ENCODE assay signal across 13 mouse cellular contexts in genomic region chr6:66840631-66841030, GRCm38 (mm10). TPM values are rescaled to one million over a fixed set of nuclear protein-coding genes. Genes with fewer than 3 reads are reported as not detected.
DNase-seq lines count a peak whose midpoint lies in the region; ATAC-seq and TF ChIP-seq lines count a peak whose summit lies in the region.
"Not testable (repeated sequence)": the region's sequence is repeated elsewhere in the genome, so short reads cannot be mapped to it uniquely, and the experiment has no call there.
"Had no signal": no experiment of that assay in that cellular context is flagged by ENCODE, and none has a peak within 500 bp of the region (broad histone marks: within the 10 kb centered on the region; RNA-seq: fewer than 3 reads in every experiment).

No protein-coding gene starts in this region.

- TF ChIP-seq CTCF in CH12.LX (conservative IDR thresholded peaks at IDR 0.05 in 1 of 2, IDR thresholded peaks at IDR 0.05 in 1 of 2; ENCODE audit: low read depth in 2 of 2, low read length in 2 of 2): peak; percentile 27 to 74
- TF ChIP-seq CTCF in cortical plate, adult 2 months (IDR thresholded peaks at IDR 0.05; ENCODE audit: extremely low read depth, insufficient read depth, low read length): peak; percentile 48; the same call in 1 of the 2 replicates
- TF ChIP-seq CTCF in stomach, postnatal 0 days (IDR thresholded peaks at IDR 0.05; ENCODE audit: low read depth): peak; percentile 74

- dilution Hi-C loops in CH12.LX (cut with MboI; ENCODE audit: extremely low pct_ligation_motif_present, extremely low pct_unique_long_range_greater_than_20kb, low sequenced_read_pairs): not testable (repeated sequence)

- not testable (repeated sequence) for H3K79me2 ChIP-seq in CH12.LX (replicated peaks; ENCODE audit: control insufficient read depth, extremely low read depth, insufficient read depth, poor library complexity, severe bottlenecking)

- not testable (repeated sequence) for TF ChIP-seq POLR2A in CH12.LX (IDR thresholded peaks at IDR 0.05; ENCODE audit: low read depth, low read length); cortical plate, adult 2 months (IDR thresholded peaks at IDR 0.05; ENCODE audit: extremely low read depth, insufficient read depth, low read length)

- not testable (repeated sequence) for H3K36me3 ChIP-seq in CH12.LX (replicated peaks in 1 of 2; ENCODE audit: control insufficient read depth in 1 of 2, insufficient read depth in 1 of 2, low read length in 1 of 2); stomach, postnatal 0 days (ENCODE audit: control insufficient read depth, insufficient read depth, low read length)

- intact Hi-C loops in left cerebral cortex, postnatal 10 days (cut with DNase I): loop anchor here (2.0 to 5.0 kb wide), 2 partner anchors 118 to 317 kb away; no protein-coding TSS in a partner anchor

- in situ Hi-C loops in CH12.LX (cut with MboI; ENCODE audit: low pct_ligation_motif_present, low pct_unique_long_range_greater_than_20kb, low sequenced_read_pairs): loop anchor here (10.0 to 25.0 kb wide), 2 partner anchors 104 to 322 kb away; no protein-coding TSS in a partner anchor

- not testable (repeated sequence) for H3K27me3 ChIP-seq in CH12.LX (replicated peaks); stomach, postnatal 0 days (ENCODE audit: control insufficient read depth, insufficient read depth, low read length)

- peak; percentile 41 for TF ChIP-seq RAD21 in CH12.LX (IDR thresholded peaks at IDR 0.05; ENCODE audit: low read depth, low read length)

- not testable (repeated sequence) for H3K27ac ChIP-seq in CH12.LX (ENCODE audit: insufficient read depth, low read depth); cortical plate, adult 2 months (ENCODE audit: insufficient read depth, low read length); stomach, postnatal 0 days (replicated peaks)

- 5% methylated on average over 1 of the region's 1 CpGs for WGBS in stomach, postnatal 0 days

- TF ChIP-seq EP300 in CH12.LX (IDR thresholded peaks at IDR 0.05; ENCODE audit: low read length); stomach, postnatal 0 days (optimal IDR thresholded peaks at IDR 0.05): not testable (repeated sequence)

- H3K4me3 ChIP-seq in CH12.LX (replicated peaks in 1 of 3; ENCODE audit: low read depth in 2 of 3, low read length in 2 of 3, poor library complexity in 1 of 3); cortical plate, adult 2 months (ENCODE audit: insufficient read depth, low read length); stomach, postnatal 0 days (ENCODE audit: low read depth, low read length): not testable (repeated sequence)

- DNase-seq in CH12.LX (ENCODE audit: extremely low read depth): peak; percentile 27
- DNase-seq in adrenal gland, postnatal 25 days: peak; percentile 2
- DNase-seq in heart, adult 18-20 months: peak; percentile 28 to 58
- DNase-seq in kidney, adult 8-10 months: peak; percentile 44 to 60
- DNase-seq in left cerebral cortex, postnatal 10 days (ENCODE audit: extremely low spot score in 1 of 2, low spot score in 2 of 2): peak; percentile 12 to 25
- not testable (repeated sequence) for DNase-seq in stomach, postnatal 0 days (ENCODE audit: low spot score)

- ATAC-seq in megakaryocyte progenitor cell, adult 5-6 weeks (replicated peaks; ENCODE audit: poor library complexity): peak; percentile 70
- ATAC-seq in stomach, postnatal 0 days (ENCODE audit: low FRiP score, low TSS enrichment): not testable (repeated sequence)

- H3K9ac ChIP-seq in CH12.LX (ENCODE audit: insufficient read depth, low read depth); stomach, postnatal 0 days (ENCODE audit: low read length): not testable (repeated sequence)

- H3K4me1 ChIP-seq in CH12.LX (ENCODE audit: control insufficient read depth in 1 of 2, insufficient read depth in 2 of 2); cortical plate, adult 2 months (ENCODE audit: control insufficient read depth, insufficient read depth, low read length); stomach, postnatal 0 days (replicated peaks; ENCODE audit: control insufficient read depth, insufficient read depth): not testable (repeated sequence)

- not testable (repeated sequence) for H3K4me2 ChIP-seq in CH12.LX (ENCODE audit: insufficient read depth, low read depth, poor library complexity, severe bottlenecking); stomach, postnatal 0 days (replicated peaks; ENCODE audit: low read depth)

- H3K9me3 ChIP-seq in CH12.LX (replicated peaks; ENCODE audit: low read length); stomach, postnatal 0 days (ENCODE audit: control insufficient read depth, low read length): not testable (repeated sequence)

TF ChIP-seq in CH12.LX, 34 proteins besides CTCF, POLR2A, EP300 and RAD21:
- TF ChIP-seq ELF1 (IDR thresholded peaks at IDR 0.05; ENCODE audit: low read depth, low read length) (0 out of 2 replicates have a peak, but pooled peaks have one; percentile 11), SMC3 (IDR thresholded peaks at IDR 0.05; ENCODE audit: low read depth, low read length) (peak; percentile 68)

RNA-seq across cellular contexts. Expression of gene Vmn1r39, which starts 30.2 kb away (rescaled TPM):
- not detected in 2 replicates for total RNA-seq in CH12.LX (2012; rRNA removed)
- not detected in 2 replicates for total RNA-seq in CH12.LX (2014; rRNA removed)
- not detected in 2 replicates for polyA plus RNA-seq in CH12.LX (2012; ENCODE audit: insufficient read length, low read depth)
- not detected in 2 replicates for total RNA-seq in adrenal gland, postnatal 25 days (2021)
- not detected in 2 replicates for polyA plus RNA-seq in cortical plate, adult 2 months (2012; rRNA removed)
- not detected for total RNA-seq in heart, adult 18-20 months (2021)
- not detected for total RNA-seq in left cerebral cortex, postnatal 10 days (2021)
- total RNA-seq in megakaryocyte progenitor cell, adult 5-6 weeks (2015): not detected in 2 replicates
- not detected in 2 replicates for total RNA-seq in megakaryocyte progenitor cell, adult 5-6 weeks (2017)
- polyA plus RNA-seq in stomach, postnatal 0 days (2015; fragmentation: Nextera tagmentation; extraction: Ambion mirVana): not detected in 2 replicates
- total RNA-seq: gastrocnemius, adult 8-10 months had no signal
- polyA plus RNA-seq: embryonic facial prominence, embryonic 13.5 days; hindbrain, embryonic 13.5 days; limb, embryonic 13.5 days; midbrain, embryonic 12.5 days had no signal

RNA-seq across cellular contexts. Expression of gene Gng12, which starts 55.6 kb away (rescaled TPM):
- total RNA-seq in CH12.LX (2012; rRNA removed) (3.4 and 3.9 TPM in 2 replicates), CH12.LX (2014; rRNA removed) (11.0 and 12.2 TPM in 2 replicates)
- 20.8 and 23.1 TPM in 2 replicates for polyA plus RNA-seq in CH12.LX (2012; ENCODE audit: insufficient read length, low read depth)
- 81.7 and 91.5 TPM in 2 replicates for total RNA-seq in adrenal gland, postnatal 25 days (2021)
- polyA plus RNA-seq in cortical plate, adult 2 months (2012; rRNA removed): 55.5 and 58.7 TPM in 2 replicates
- 10 to 100 TPM; 36.9 to 41.9 TPM for total RNA-seq in heart, adult 18-20 months (2021)
- 10 to 100 TPM; 75.7 to 86.9 TPM for total RNA-seq in left cerebral cortex, postnatal 10 days (2021)
- 190 and 214 TPM in 2 replicates for total RNA-seq in megakaryocyte progenitor cell, adult 5-6 weeks (2015)
- 115 and 154 TPM in 2 replicates for total RNA-seq in megakaryocyte progenitor cell, adult 5-6 weeks (2017)
- polyA plus RNA-seq in stomach, postnatal 0 days (2015; fragmentation: Nextera tagmentation; extraction: Ambion mirVana): 164 and 166 TPM in 2 replicates

RNA-seq across cellular contexts. Expression of gene Vmn1r38, which starts 58.2 kb away (rescaled TPM):
- total RNA-seq in CH12.LX (2012; rRNA removed): not detected in 2 replicates
- not detected in 2 replicates for total RNA-seq in CH12.LX (2014; rRNA removed)
- polyA plus RNA-seq in CH12.LX (2012; ENCODE audit: insufficient read length, low read depth): not detected in 2 replicates
- total RNA-seq in adrenal gland, postnatal 25 days (2021): not detected in 2 replicates
- not detected in 2 replicates for polyA plus RNA-seq in cortical plate, adult 2 months (2012; rRNA removed)
- total RNA-seq in heart, adult 18-20 months (2021): not detected
- total RNA-seq in left cerebral cortex, postnatal 10 days (2021): not detected
- not detected in 2 replicates for total RNA-seq in megakaryocyte progenitor cell, adult 5-6 weeks (2015)
- total RNA-seq in megakaryocyte progenitor cell, adult 5-6 weeks (2017): not detected in 2 replicates
- polyA plus RNA-seq in stomach, postnatal 0 days (2015; fragmentation: Nextera tagmentation; extraction: Ambion mirVana): 0.07 TPM in 1 of 2 replicates, not detected in the other
- total RNA-seq: gastrocnemius, adult 8-10 months had no signal
- polyA plus RNA-seq: embryonic facial prominence, embryonic 13.5 days; hindbrain, embryonic 13.5 days; limb, embryonic 13.5 days; midbrain, embryonic 12.5 days had no signal
